Mouse (Mus musculus) liver, adult 2 months (tissue): ENCODE data around the gene Fbxo28. TPM values are rescaled to one million over a fixed set of nuclear protein-coding genes. Genes with fewer than 3 reads are reported as not detected.
A peak's percentile ranks its signal among the peaks of the same experiment; 100 is the strongest.

ENCODE experiments used
- DNase-seq: peaks from one replicate; pipeline ENCODE4 v3.0.0-alpha.2; 2011; ENCODE audit warnings: low read depth, low spot score; ENCODE audit errors: extremely low read depth
- H3K27ac ChIP-seq: fragments of 200-500 bp; replicated peaks from 2 replicates; pipeline ENCODE4 v1.5.1; 2012; ENCODE audit warnings: low read depth, mild to moderate bottlenecking, control low read depth, inconsistent platforms, low read length; ENCODE audit not compliant: insufficient read depth
- H3K27me3 ChIP-seq: fragments of 200-500 bp; 2 replicates; pipeline ENCODE4 v1.6.1; 2012; ENCODE audit warnings: mild to moderate bottlenecking, moderate library complexity, low read length, inconsistent platforms; ENCODE audit not compliant: control insufficient read depth, insufficient read depth
- H3K36me3 ChIP-seq: fragments of 200-500 bp; 2 replicates; pipeline ENCODE4 v1.6.1; 2012; ENCODE audit warnings: low read length, inconsistent platforms; ENCODE audit not compliant: control insufficient read depth, insufficient read depth
- H3K4me1 ChIP-seq: fragments of 200-500 bp; 2 replicates; pipeline ENCODE4 v1.6.1; 2011; ENCODE audit warnings: low read length; ENCODE audit not compliant: control insufficient read depth, insufficient read depth
- H3K4me3 ChIP-seq: fragments of 200-500 bp; 2 replicates; pipeline ENCODE4 v1.5.1; 2011; ENCODE audit warnings: low read depth, mild to moderate bottlenecking, control low read depth, low read length, moderate library complexity; ENCODE audit not compliant: insufficient read depth
- H3K79me2 ChIP-seq: fragments of 200-500 bp; 2 replicates; pipeline ENCODE4 v1.6.1; 2012; ENCODE audit warnings: inconsistent platforms, mild to moderate bottlenecking, low read length, moderate library complexity; ENCODE audit not compliant: control insufficient read depth, insufficient read depth
- H3K9ac ChIP-seq: fragments of 200-500 bp; 2 replicates; pipeline ENCODE4 v1.6.1; 2012; ENCODE audit warnings: low read depth, mild to moderate bottlenecking, control low read depth, inconsistent platforms, low read length
- CTCF ChIP-seq: fragments of 200-500 bp; IDR thresholded peaks from 2 replicates; pipeline ENCODE4 v1.5.1; 2011; ENCODE audit warnings: low read depth, low read length, control low read depth
- POLR2A ChIP-seq: fragments of 200-500 bp; IDR thresholded peaks from 2 replicates; pipeline ENCODE4 v1.6.1; 2011; ENCODE audit warnings: low read length, control low read depth; ENCODE audit not compliant: insufficient read depth; ENCODE audit errors: extremely low read depth
- WGBS: fragments of 180-500 bp; shearing (Covaris S2); methylation state at CpG from one replicate; pipeline ENCODE4 v1.1.7; 2018; 5-methylcytosine and 5-hydroxymethylcytosine counted together
- polyA plus RNA-seq: library from polyadenylated mRNA; depleted of rRNA; stranded (reverse); fragments of >200 nt; gene quantifications from 2 replicates; pipeline ENCODE4 v1.2.3, GENCODE M21; 2012
- total RNA-seq: library from RNA; depleted of rRNA; stranded (reverse); fragments of >200 nt; gene quantifications from 2 replicates; pipeline ENCODE4 v1.2.3, GENCODE M21; 2014

Fbxo28 gene
- total and polyA plus RNA-seq, 2 experiments: 4.7 to 5.0 TPM

DNA sequence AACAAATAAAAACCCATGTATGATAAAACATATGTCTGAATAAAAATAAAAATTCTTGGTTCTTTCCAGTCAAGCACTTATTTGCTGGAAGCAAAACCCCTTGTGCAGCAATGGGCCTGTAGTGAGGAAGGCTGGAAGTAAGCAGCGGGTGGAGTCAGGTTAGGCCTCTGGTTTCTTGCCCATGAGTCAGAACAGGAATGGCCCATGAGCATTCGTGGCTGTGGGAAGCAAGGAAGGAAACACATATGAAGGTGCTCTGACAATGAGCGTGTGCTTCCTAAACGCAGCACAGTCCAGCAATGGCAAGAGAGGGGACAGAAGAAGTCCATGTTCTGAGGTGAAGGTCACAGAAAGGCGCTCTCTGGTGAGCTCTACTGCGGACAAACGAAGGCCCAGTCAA is 16.9 kb downstream of the Fbxo28 start:
- 91% methylated on average over 7 of the region's 7 CpGs for WGBS
- Histone ChIP-seq H3K79me2 (no peaks in the 10 kb centered on the region; the same call in 1 of the 2 replicates), H3K4me1 (peaks cover 4% of the 10 kb centered on the region; the same call in 1 of the 2 replicates), H3K9ac (no peak overlapping the region), H3K4me3 (no peak overlapping the region), H3K27me3 (no peaks in the 10 kb centered on the region), H3K36me3 (peaks cover 49% of the 10 kb centered on the region), H3K27ac (no peak overlapping the region)
- no peak for DNase-seq
- TF ChIP-seq CTCF (no peak), POLR2A (no peak)

DNA sequence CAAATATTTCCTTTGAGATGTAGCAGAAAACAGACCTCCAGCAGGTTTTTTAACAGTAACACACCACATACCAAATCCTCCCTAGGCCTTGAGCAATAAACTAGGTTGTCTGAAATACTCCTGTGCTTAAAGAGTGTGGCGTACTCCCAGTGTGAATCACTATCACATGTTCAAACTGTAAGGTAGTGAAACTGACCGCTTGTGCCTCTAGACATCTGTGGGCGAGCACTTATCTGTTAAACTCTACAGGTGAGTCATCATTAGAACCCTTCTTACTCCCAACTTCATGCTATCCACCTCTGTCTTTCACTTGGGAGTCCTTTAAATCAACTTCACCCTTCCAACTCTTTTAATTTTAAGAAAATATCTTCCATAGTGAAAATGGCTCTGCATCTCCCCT is 18.3 kb downstream of the Fbxo28 start:
- H3K79me2 ChIP-seq: no peaks in the 10 kb centered on the region; the same call in 1 of the 2 replicates
- DNase-seq: no peak
- H3K4me3 ChIP-seq: no peak overlapping the region
- peaks cover 54% of the 10 kb centered on the region for H3K36me3 ChIP-seq
- H3K9ac ChIP-seq: no peak overlapping the region
- H3K27me3 ChIP-seq: no peaks in the 10 kb centered on the region
- 97% methylated on average over 3 of the region's 3 CpGs for WGBS
- H3K27ac ChIP-seq: no peak overlapping the region
- TF ChIP-seq POLR2A (no peak), CTCF (no peak)
- H3K4me1 ChIP-seq: peaks cover 4% of the 10 kb centered on the region; the same call in 1 of the 2 replicates

DNA sequence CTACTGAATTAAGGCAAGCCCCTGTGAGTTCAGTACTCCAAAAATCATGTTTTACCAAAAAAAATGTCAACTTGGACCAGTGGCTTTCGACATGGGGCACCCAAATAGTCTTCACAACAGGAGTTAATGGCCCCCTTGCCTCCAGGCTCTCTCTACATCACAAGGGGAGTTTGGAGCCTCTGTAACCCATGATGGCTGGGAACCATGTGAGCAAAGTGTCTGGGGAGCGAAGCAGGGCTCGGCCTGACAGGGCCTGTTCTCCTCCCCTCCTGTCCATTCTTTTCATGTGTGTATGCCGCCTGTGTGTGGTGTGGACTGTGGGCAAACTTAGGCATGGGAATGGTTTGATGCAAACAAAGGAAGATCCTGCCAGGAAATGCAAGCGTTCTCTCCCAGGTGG is 27.2 kb downstream of the Fbxo28 start:
- H3K79me2 ChIP-seq: no peaks in the 10 kb centered on the region
- no peaks in the 10 kb centered on the region for H3K27me3 ChIP-seq
- H3K36me3 ChIP-seq: peaks cover 46% of the 10 kb centered on the region
- H3K27ac ChIP-seq: no peak overlapping the region
- H3K4me3 ChIP-seq: no peak overlapping the region
- H3K4me1 ChIP-seq: no peaks in the 10 kb centered on the region
- WGBS: 97% methylated on average over 5 of the region's 5 CpGs
- DNase-seq: no peak
- no peak overlapping the region for H3K9ac ChIP-seq
- no peak for TF ChIP-seq CTCF
- TF ChIP-seq POLR2A: no peak

DNA sequence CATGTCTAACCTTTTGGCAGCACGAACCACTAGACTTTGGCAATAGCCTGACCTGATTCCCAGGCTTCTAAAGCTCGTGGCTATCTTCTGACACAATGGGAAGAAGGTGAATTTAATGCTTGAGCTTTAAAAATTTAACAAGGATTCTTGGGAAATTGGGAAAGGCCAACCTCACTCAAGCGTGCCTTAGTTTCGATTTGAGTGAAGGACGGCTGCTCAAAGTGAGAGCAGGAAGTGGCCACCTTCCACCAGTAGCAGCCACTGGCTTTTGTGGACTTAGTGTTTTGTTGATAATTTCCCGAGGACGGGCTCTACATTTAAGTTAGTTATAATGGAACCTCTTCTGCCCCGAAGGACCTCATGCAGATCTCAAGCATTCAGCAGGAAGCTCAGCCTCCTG is 28.2 kb downstream of the Fbxo28 start:
- H3K4me3 ChIP-seq: no peak overlapping the region
- H3K27ac ChIP-seq: no peak overlapping the region
- no peak for DNase-seq
- peaks cover 36% of the 10 kb centered on the region for H3K36me3 ChIP-seq
- no peaks in the 10 kb centered on the region for H3K4me1 ChIP-seq
- WGBS: 95% methylated on average over 8 of the region's 8 CpGs
- TF ChIP-seq POLR2A (no peak), CTCF (no peak)
- no peaks in the 10 kb centered on the region for H3K27me3 ChIP-seq
- no peak overlapping the region for H3K9ac ChIP-seq
- no peaks in the 10 kb centered on the region for H3K79me2 ChIP-seq

DNA sequence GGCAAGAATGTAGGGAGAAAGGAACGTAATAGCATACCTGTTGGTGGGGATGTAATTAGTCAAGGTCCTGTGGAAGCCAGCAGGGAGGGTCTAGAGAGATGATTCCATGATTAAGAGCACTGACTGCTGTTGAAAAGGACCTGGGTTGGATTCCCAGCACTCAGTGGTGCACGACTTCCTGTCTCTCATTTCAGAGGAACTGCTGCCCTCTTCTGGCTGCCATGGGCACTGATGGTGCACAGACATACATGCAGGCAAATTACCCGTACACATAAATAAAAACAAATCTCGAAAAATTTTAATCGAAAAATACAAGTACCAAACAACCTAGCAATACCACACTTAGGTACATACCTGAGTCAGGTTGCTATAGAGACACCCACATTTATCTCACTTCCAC is 30.1 kb downstream of the Fbxo28 start:
- Histone ChIP-seq H3K79me2 (no peaks in the 10 kb centered on the region), H3K4me1 (no peaks in the 10 kb centered on the region), H3K27me3 (no peaks in the 10 kb centered on the region), H3K36me3 (peaks cover 19% of the 10 kb centered on the region), H3K9ac (no peak overlapping the region), H3K27ac (no peak overlapping the region), H3K4me3 (no peak overlapping the region)
- DNase-seq: no peak
- 98% methylated on average over 5 of the region's 5 CpGs for WGBS
- TF ChIP-seq CTCF: peak; percentile 32; the same call in 1 of the 2 replicates
- no peak for TF ChIP-seq POLR2A

DNA sequence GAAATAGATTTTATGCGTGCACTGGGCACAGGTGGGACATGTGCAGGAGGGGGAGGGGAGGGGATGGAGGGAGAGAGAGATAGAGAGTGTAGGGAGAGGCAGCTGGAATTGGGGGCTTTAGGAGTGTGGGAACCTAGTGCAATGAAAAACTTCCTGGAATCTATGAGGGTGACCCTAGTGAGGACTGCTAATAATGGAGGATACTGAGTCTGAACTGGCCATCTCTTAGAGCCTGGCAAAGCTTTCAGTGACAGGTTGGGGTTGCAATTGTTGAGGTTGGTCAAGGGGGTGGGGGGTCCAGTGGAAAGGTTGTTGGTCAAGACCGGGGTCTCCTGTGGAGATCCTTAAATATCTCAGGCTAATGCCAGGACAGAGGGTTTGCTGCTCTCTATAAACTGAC is 31.1 kb downstream of the Fbxo28 start:
- H3K4me1 ChIP-seq: no peaks in the 10 kb centered on the region
- no peak overlapping the region for H3K9ac ChIP-seq
- 88% methylated on average over 2 of the region's 2 CpGs for WGBS
- H3K79me2 ChIP-seq: no peaks in the 10 kb centered on the region
- no peak overlapping the region for H3K4me3 ChIP-seq
- no peak overlapping the region for H3K27ac ChIP-seq
- H3K36me3 ChIP-seq: peaks cover 10% of the 10 kb centered on the region
- TF ChIP-seq POLR2A: no peak
- TF ChIP-seq CTCF: no peak
- no peaks in the 10 kb centered on the region for H3K27me3 ChIP-seq
- no peak for DNase-seq
